Mouse (Mus musculus) olfactory bulb, adult 2 months (tissue): ENCODE data around the gene Adcyap1r1.

Source experiments
- CTCF ChIP-seq: fragments of 200-500 bp; IDR thresholded peaks from 2 replicates; pipeline ENCODE4 v1.5.1; 2012; ENCODE audit warnings: low read depth, mild to moderate bottlenecking, low read length, moderate library complexity; ENCODE audit not compliant: insufficient read depth
- POLR2A ChIP-seq: fragments of 200-500 bp; IDR thresholded peaks from 2 replicates; pipeline ENCODE4 v1.6.1; 2012; ENCODE audit warnings: mild to moderate bottlenecking, low read depth, low read length, moderate library complexity; ENCODE audit not compliant: insufficient read depth

GRCm38 (mm10) chr6:55407345-55407744 is 44.4 kb upstream of the Adcyap1r1 start:
- no peak for TF ChIP-seq POLR2A
- TF ChIP-seq CTCF, result no peak
